In the genomic region with DNA sequence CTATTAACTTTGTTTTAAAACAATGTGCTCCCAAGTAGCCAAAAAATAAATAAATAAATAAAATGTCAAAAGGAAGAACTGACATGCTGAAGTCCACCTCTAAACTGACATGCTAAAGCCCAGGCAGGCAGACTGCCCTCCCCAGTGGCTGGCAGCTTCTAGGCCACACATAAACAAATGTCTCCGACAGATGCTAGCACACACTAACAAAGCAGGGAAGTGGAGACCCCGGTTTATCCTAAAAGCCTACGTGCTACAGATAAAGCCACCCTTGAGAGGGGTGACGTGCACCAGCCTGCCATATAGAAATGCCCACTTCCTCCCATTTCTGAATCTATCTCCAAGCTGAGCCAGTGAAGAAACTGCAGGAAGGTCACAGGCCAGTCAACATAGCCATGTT, we compare ENCODE assay signal across 19 mouse cellular contexts.
DNase-seq lines count a peak whose midpoint lies in the region; ATAC-seq lines count a peak whose summit lies in the region.
"Had no signal": no experiment of that assay in that cellular context is flagged by ENCODE, and none has a peak within 500 bp of the region (broad histone marks: within the 10 kb centered on the region; RNA-seq: fewer than 3 reads in every experiment).

No protein-coding gene starts in this region.

- DNase-seq in lung, adult 18-20 months = peak; percentile 17 to 56
- peak; percentile 40 for DNase-seq in lung, postnatal 14 days
- DNase-seq in yolk sac, embryonic 10.5 days (ENCODE audit: low spot score) = peak; percentile 8
- no peak for DNase-seq in cerebellum, adult 11-12 months
- DNase-seq: adrenal gland, postnatal 14 days; cerebellum, adult 18-20 months; cerebellum, adult 9-11 months; cerebellum, postnatal 36 days; gastrocnemius, adult 2 months; gastrocnemius, postnatal 25 days had no signal

- peaks cover 12% of the 10 kb centered on the region for H3K4me1 ChIP-seq in lung, embryonic 15.5 days
- H3K4me1 ChIP-seq in intestine, embryonic 16.5 days (ENCODE audit: control insufficient read depth, insufficient read depth, low read length) = no peaks in the 10 kb centered on the region
- H3K4me1 ChIP-seq: embryonic facial prominence, embryonic 15.5 days; forebrain, embryonic 10.5 days; hindbrain, embryonic 10.5 days had no signal

- no peaks in the 10 kb centered on the region for H3K27me3 ChIP-seq in lung, embryonic 15.5 days
- no peaks in the 10 kb centered on the region for H3K27me3 ChIP-seq in intestine, embryonic 16.5 days (replicated peaks; ENCODE audit: control insufficient read depth, insufficient read depth, low read length)
- H3K27me3 ChIP-seq: embryonic facial prominence, embryonic 15.5 days; heart, embryonic 12.5 days had no signal

- peak overlapping the region; percentile 46 for H3K27ac ChIP-seq in lung, embryonic 15.5 days
- no peak overlapping the region for H3K27ac ChIP-seq in intestine, embryonic 16.5 days (ENCODE audit: low read length)
- H3K27ac ChIP-seq: embryonic facial prominence, embryonic 15.5 days; forebrain, embryonic 10.5 days; gastrocnemius, adult 2 months; hindbrain, embryonic 10.5 days had no signal

- ATAC-seq in lung, embryonic 15.5 days (ENCODE audit: borderline replicate concordance, extremely low read depth, low FRiP score, low TSS enrichment) = peak; percentile 39
- no peak for ATAC-seq in inflammation-experienced regulatory T-cells, adult 6 months
- ATAC-seq in intestine, embryonic 16.5 days = no peak
- ATAC-seq: forebrain, embryonic 14.5 days had no signal

- no peak overlapping the region for H3K4me3 ChIP-seq in lung, embryonic 15.5 days
- no peak overlapping the region for H3K4me3 ChIP-seq in intestine, embryonic 16.5 days (ENCODE audit: low read length)
- H3K4me3 ChIP-seq: embryonic facial prominence, embryonic 15.5 days; erythroblast, embryonic 14.5 days; forebrain, embryonic 10.5 days; gastrocnemius, adult 2 months; heart, embryonic 12.5 days; hindbrain, embryonic 10.5 days had no signal

- no peak overlapping the region for H3K9ac ChIP-seq in lung, embryonic 15.5 days
- no peak overlapping the region for H3K9ac ChIP-seq in intestine, embryonic 16.5 days (ENCODE audit: low read depth, low read length)
- H3K9ac ChIP-seq: embryonic facial prominence, embryonic 15.5 days; heart, embryonic 12.5 days had no signal

- no peaks in the 10 kb centered on the region for H3K36me3 ChIP-seq in lung, embryonic 15.5 days
- H3K36me3 ChIP-seq in intestine, embryonic 16.5 days (ENCODE audit: control insufficient read depth, insufficient read depth, low read length) = no peaks in the 10 kb centered on the region
- H3K36me3 ChIP-seq: embryonic facial prominence, embryonic 15.5 days; forebrain, embryonic 10.5 days; heart, embryonic 12.5 days; hindbrain, embryonic 10.5 days had no signal

- WGBS in lung, embryonic 15.5 days = 28% methylated on average over 4 of the region's 4 CpGs
- 55% methylated on average over 4 of the region's 4 CpGs for WGBS in intestine, embryonic 16.5 days

- H3K4me2 ChIP-seq in lung, embryonic 15.5 days = no peak overlapping the region
- no peak overlapping the region for H3K4me2 ChIP-seq in intestine, embryonic 16.5 days (ENCODE audit: low read depth, low read length)
- H3K4me2 ChIP-seq: embryonic facial prominence, embryonic 15.5 days; heart, embryonic 12.5 days had no signal

- no peaks in the 10 kb centered on the region for H3K9me3 ChIP-seq in lung, embryonic 15.5 days
- H3K9me3 ChIP-seq in intestine, embryonic 16.5 days (ENCODE audit: control insufficient read depth, low read length) = no peaks in the 10 kb centered on the region
- H3K9me3 ChIP-seq: embryonic facial prominence, embryonic 15.5 days had no signal
